Mouse (Mus musculus) G1E (cell line): ENCODE measurements around the gene Dscam.

Experiments used
- CTCF ChIP-seq: IDR thresholded peaks from 2 replicates; pipeline ENCODE4 v1.5.1; 2012; ENCODE audit warnings: low read depth, low read length, inconsistent platforms, mixed read lengths
- GATA1 ChIP-seq: IDR thresholded peaks from 2 replicates; pipeline ENCODE4 v1.6.1; 2012; ENCODE audit warnings: borderline replicate concordance, low read length, inconsistent platforms, mixed read lengths
- GATA2 ChIP-seq: IDR thresholded peaks from 2 replicates; pipeline ENCODE4 v1.6.1; 2012; ENCODE audit warnings: low read depth, low read length, inconsistent platforms, borderline replicate concordance
- POLR2AphosphoS5 ChIP-seq: IDR thresholded peaks from 2 replicates; pipeline ENCODE4 v1.6.1; 2012; ENCODE audit warnings: low read depth, low read length, inconsistent platforms; ENCODE audit not compliant: insufficient replicate concordance
- TAL1 ChIP-seq: conservative IDR thresholded peaks from 2 replicates; pipeline ENCODE4 v1.6.1; 2012; ENCODE audit warnings: low read depth, low read length, inconsistent platforms, mixed read lengths

- TF ChIP-seq CTCF (no peak), TAL1 (no peak), GATA2 (no peak), POLR2AphosphoS5 (no peak), GATA1 (no peak)
Observed at GRCm38 (mm10) chr16:96634791-96635143, 535.8 kb downstream of the Dscam start.
